In the genomic region with DNA sequence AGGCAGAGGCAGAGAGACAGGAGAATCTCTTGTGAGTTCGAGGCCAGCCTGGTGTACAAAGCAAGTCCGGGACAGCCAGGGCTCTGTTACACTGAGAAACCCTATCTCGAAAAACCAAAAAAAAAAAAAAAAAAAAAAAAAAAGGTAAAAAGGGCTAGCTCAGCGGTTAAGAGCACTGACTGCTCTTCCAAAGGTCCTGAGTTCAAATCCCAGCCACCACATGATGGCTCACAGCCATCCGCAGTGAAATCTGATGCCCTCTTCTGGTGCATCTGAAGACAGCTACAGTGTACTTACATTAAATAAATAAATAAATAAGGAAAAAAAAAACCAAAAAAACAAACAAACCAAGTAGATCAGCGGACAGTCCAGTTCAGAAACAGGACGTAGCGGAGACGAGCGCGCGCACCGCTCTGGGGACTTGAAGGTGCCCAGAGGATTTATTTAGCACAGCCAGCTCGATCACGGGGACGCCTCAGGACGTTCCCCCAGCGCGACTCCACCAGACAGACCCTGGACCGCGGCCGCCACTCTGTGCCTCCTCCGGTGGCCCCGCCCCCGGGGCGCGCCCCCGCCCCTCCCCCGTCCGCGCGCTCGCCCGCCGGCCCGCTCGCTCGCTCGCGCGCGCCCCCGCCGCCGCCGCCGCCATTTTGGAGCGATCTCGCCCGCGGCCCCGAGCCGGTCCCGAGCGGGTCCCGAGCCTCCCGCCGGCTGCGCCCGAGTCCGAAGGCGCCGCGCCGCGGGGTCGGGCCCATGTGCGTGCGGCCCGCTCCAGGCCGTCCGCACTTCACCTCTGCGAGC, we compare ENCODE assay signal across 8 mouse cellular contexts. TPM values are rescaled to one million over a fixed set of nuclear protein-coding genes. Genes with fewer than 3 reads are reported as not detected.
DNase-seq lines count a peak whose midpoint lies in the region; ATAC-seq and TF ChIP-seq lines count a peak whose summit lies in the region.

A gene (plus strand): TSS at position 639 of the 801 bp plus-strand sequence.

- no peaks in the 10 kb centered on the region for H3K27me3 ChIP-seq in heart, embryonic 12.5 days (replicated peaks)
- H3K27me3 ChIP-seq in kidney, postnatal 0 days (ENCODE audit: insufficient read depth, low read length): no peaks in the 10 kb centered on the region
- H3K27me3 ChIP-seq in liver, adult 2 months (ENCODE audit: control insufficient read depth, insufficient read depth, low read length): no peaks in the 10 kb centered on the region

- H3K4me1 ChIP-seq in heart, embryonic 12.5 days (replicated peaks): peaks cover 29% of the 10 kb centered on the region
- H3K4me1 ChIP-seq in kidney, postnatal 0 days (replicated peaks; ENCODE audit: insufficient read depth, low read length): no peaks in the 10 kb centered on the region
- peaks cover 12% of the 10 kb centered on the region for H3K4me1 ChIP-seq in liver, adult 2 months (ENCODE audit: control insufficient read depth, insufficient read depth, low read length)

- DNase-seq in CD4-positive, CD25-positive, alpha-beta regulatory T cell, adult 2 months (ENCODE audit: low read depth, low spot score): peak; percentile 87
- DNase-seq in brain, embryonic 18.5 days (ENCODE audit: low read depth, low spot score): peak; percentile 37
- peak; percentile 91 for DNase-seq in kidney, postnatal 0 days (ENCODE audit: low spot score)
- DNase-seq in liver, adult 2 months (ENCODE audit: extremely low read depth, low read depth, low spot score): peak; percentile 61
- DNase-seq in spleen, postnatal 36 days (ENCODE audit: low spot score in 2 of 2): peak; percentile 73 to 78

- peak; percentile 40 for ATAC-seq in erythroid progenitor cell, adult 5-6 weeks (replicated peaks; ENCODE audit: low FRiP score, poor library complexity, severe bottlenecking)
- ATAC-seq in heart, embryonic 12.5 days (ENCODE audit: insufficient number of reproducible peaks, low FRiP score): peak; percentile 87
- peak; percentile 84 for ATAC-seq in kidney, postnatal 0 days (replicated peaks; ENCODE audit: low FRiP score, low read depth)
- peak; percentile 65 for ATAC-seq in monocyte, adult 5-6 weeks (replicated peaks; ENCODE audit: insufficient number of reproducible peaks, low FRiP score, low TSS enrichment, poor library complexity, severe bottlenecking)

- H3K36me3 ChIP-seq in heart, embryonic 12.5 days: peaks cover 6% of the 10 kb centered on the region
- H3K36me3 ChIP-seq in kidney, postnatal 0 days (ENCODE audit: insufficient read depth, low read length): no peaks in the 10 kb centered on the region
- no peaks in the 10 kb centered on the region for H3K36me3 ChIP-seq in liver, adult 2 months (ENCODE audit: control insufficient read depth, insufficient read depth, low read length)

- peak within 1 kb of the TSS; percentile 97 for H3K4me3 ChIP-seq in heart, embryonic 12.5 days
- peak within 1 kb of the TSS; percentile 76 for H3K4me3 ChIP-seq in kidney, postnatal 0 days (replicated peaks; ENCODE audit: low read depth, low read length)
- peak within 1 kb of the TSS; percentile 83 for H3K4me3 ChIP-seq in liver, adult 2 months (ENCODE audit: insufficient read depth, low read depth, low read length)

- peak; percentile 59 for TF ChIP-seq CTCF in kidney, postnatal 0 days (IDR thresholded peaks at IDR 0.05; ENCODE audit: low read depth)
- TF ChIP-seq CTCF in liver, adult 2 months (IDR thresholded peaks at IDR 0.05; ENCODE audit: low read depth, low read length): no peak

- peak within 1 kb of the TSS; percentile 95 for H3K9ac ChIP-seq in heart, embryonic 12.5 days
- H3K9ac ChIP-seq in kidney, postnatal 0 days (ENCODE audit: low read depth, low read length): peak within 1 kb of the TSS; percentile 84
- H3K9ac ChIP-seq in liver, adult 2 months (ENCODE audit: low read depth, low read length): peak within 1 kb of the TSS; percentile 98

- TF ChIP-seq POLR2A in liver, adult 2 months (IDR thresholded peaks at IDR 0.05; ENCODE audit: extremely low read depth, insufficient read depth, low read length): peak; percentile 72

- peaks cover 9% of the 10 kb centered on the region for H3K79me2 ChIP-seq in liver, adult 2 months (ENCODE audit: control insufficient read depth, insufficient read depth, low read length)

- WGBS in heart, embryonic 12.5 days: 3% methylated on average over 56 of the region's 73 CpGs
- 3% methylated on average over 54 of the region's 73 CpGs for WGBS in kidney, postnatal 0 days
- WGBS in liver, adult 2 months: 2% methylated on average over 67 of the region's 73 CpGs

- no peaks in the 10 kb centered on the region for H3K9me3 ChIP-seq in heart, embryonic 12.5 days (replicated peaks)
- H3K9me3 ChIP-seq in kidney, postnatal 0 days (replicated peaks; ENCODE audit: low read length): no peaks in the 10 kb centered on the region

- H3K27ac ChIP-seq in heart, embryonic 12.5 days (ENCODE audit: poor library complexity, severe bottlenecking): peak within 1 kb of the TSS; percentile 94
- H3K27ac ChIP-seq in kidney, postnatal 0 days: peak within 1 kb of the TSS; percentile 85
- H3K27ac ChIP-seq in liver, adult 2 months (replicated peaks; ENCODE audit: insufficient read depth, low read depth, low read length): peak within 1 kb of the TSS; percentile 89

- peak within 1 kb of the TSS; percentile 97 for H3K4me2 ChIP-seq in heart, embryonic 12.5 days
- peak within 1 kb of the TSS; percentile 57 for H3K4me2 ChIP-seq in kidney, postnatal 0 days (ENCODE audit: low read length)

RNA-seq across cellular contexts. Expression of the gene that starts here (rescaled TPM):
- total RNA-seq in erythroid progenitor cell, adult 5-6 weeks (2015; ENCODE audit: low replicate concordance): 59.1 and 61.6 TPM in 2 replicates
- 55.4 and 79.1 TPM in 2 replicates for total RNA-seq in erythroid progenitor cell, adult 5-6 weeks (2017; ENCODE audit: low replicate concordance)
- polyA plus RNA-seq in heart, embryonic 12.5 days (2016; fragmentation: Nextera tagmentation; extraction: Ambion mirVana): 21.0 and 25.9 TPM in 2 replicates
- 25.9 and 26.8 TPM in 2 replicates for polyA plus RNA-seq in kidney, postnatal 0 days (2015; fragmentation: Nextera tagmentation; extraction: Ambion mirVana)
- 43.9 and 57.5 TPM in 2 replicates for total RNA-seq in liver, adult 2 months (2014; rRNA removed)
- polyA plus RNA-seq in liver, adult 2 months (2012; rRNA removed): 115 and 143 TPM in 2 replicates
- 16.8 to 32.5 TPM (median 19.4 TPM) in 3 replicates for total RNA-seq in monocyte, adult 5-6 weeks (2017)

Comparison
In these comparisons a context has a peak if more than half of its experiments do, and no peak if none do; other contexts are left out.
1. Peak in every context shown above with its lines: DNase-seq, ATAC-seq, H3K4me3 ChIP-seq and H3K27ac ChIP-seq.
2. DNase-seq: peak in every context shown above with its lines; median percentile 91 in kidney, postnatal 0 days; 87 in CD4-positive, CD25-positive, alpha-beta regulatory T cell, adult 2 months; 76 in spleen, postnatal 36 days; 61 in liver, adult 2 months; 37 in brain, embryonic 18.5 days.